Mouse (Mus musculus) lung, postnatal 36 days (tissue): ENCODE measurements around the gene Magi2.
A peak's percentile ranks its signal among the peaks of the same experiment; 100 is the strongest.
"Not testable (repeated sequence)": the region's sequence is repeated elsewhere in the genome, so short reads cannot be mapped to it uniquely, and the experiment has no call there.

Source experiments
- DNase-seq: peaks from one replicate; pipeline ENCODE4 v3.0.0; 2022; ENCODE audit warnings: mixed read lengths

Gene Magi2

DNA sequence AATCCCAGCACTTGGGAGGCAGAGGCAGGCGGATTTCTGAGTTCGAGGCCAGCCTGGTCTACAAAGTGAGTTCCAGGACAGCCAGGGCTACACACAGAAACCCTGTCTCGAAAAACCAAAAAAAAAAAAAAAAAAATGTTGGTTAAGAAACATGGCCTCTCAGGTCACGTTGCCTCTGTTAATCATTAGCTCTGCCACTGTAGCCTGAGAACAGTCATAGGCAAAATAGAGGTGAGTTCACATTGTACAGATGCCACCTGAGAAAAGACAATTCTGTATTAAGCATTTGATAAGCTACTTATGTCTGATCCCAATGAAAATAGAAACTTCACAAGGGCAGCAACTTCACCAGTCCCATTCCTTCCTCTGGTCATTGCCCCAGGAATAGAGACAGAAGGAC, 1496.4 kb downstream of the Magi2 start:
- DNase-seq = not testable (repeated sequence)

- peak; percentile 15 for DNase-seq
These were observed 1512.0 kb downstream of the Magi2 start for GRCm38 (mm10) chr5:20738795-20739194.

GRCm38 (mm10) chr5:20741193-20741592, 1514.4 kb downstream of the Magi2 start:
- DNase-seq = no peak

DNA sequence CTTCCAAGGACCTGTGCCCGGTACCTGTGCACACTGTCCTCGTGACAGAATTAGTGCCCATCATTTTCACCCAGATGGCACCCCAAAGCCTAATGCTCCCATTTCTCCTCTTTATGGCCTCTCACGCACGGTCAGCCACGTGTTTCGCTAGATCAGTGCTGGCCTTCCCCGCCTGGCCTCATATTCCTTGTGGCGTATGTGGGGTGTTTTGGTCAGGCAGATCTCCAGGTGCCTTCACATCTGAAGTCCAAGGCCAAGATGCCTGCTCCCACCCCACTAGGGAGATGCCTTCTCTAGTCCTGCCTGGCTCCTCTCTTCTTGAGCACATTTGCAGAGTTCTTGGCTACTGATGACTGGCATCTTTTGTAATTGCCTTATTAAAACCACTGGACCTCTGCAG, 1515.1 kb downstream of the Magi2 start:
- DNase-seq = no peak

GRCm38 (mm10) chr5:20748142-20748541, 1521.3 kb downstream of the Magi2 start:
- no peak for DNase-seq

DNA sequence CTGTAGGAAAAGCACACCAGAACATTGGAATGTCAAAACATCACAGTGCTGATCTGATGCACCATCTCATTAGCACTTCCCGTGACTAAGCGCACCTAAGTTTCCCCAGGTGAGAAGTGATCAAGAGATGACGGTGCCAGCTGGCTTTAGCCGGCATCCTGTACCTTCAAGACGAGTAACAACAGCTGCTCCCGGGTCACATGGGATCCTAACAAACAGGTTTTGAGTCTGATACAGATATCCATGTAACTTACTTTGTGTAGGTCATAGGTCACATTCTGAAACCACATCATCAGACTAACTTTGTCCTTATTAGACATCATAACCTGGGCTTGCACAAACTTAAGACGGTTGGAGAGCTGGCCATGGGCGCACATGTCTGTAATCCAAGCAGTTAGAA, 1522.0 kb downstream of the Magi2 start:
- DNase-seq = no peak

DNA sequence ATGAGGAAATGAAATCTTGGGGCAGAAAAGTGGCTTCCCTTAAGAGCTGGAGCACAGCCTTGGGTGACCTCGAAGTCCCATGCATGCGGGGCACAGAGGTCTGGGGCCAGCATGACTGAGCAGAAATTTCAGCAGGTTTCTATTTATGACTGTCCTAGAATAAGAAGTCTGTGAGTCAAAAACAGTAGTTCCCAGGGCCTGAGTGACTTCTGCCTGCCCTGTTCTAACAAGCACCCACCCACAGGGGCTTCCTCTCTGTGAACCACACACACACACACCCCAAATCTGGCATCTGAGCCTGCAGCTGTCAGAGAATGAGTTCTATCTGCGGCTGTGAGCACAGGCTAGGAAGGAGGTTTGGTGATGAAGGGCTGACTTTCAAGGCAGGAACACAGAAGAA, 1522.7 kb downstream of the Magi2 start:
- DNase-seq = no peak

- no peak for DNase-seq
These were observed 1524.2 kb downstream of the Magi2 start for GRCm38 (mm10) chr5:20751000-20751399.

DNA sequence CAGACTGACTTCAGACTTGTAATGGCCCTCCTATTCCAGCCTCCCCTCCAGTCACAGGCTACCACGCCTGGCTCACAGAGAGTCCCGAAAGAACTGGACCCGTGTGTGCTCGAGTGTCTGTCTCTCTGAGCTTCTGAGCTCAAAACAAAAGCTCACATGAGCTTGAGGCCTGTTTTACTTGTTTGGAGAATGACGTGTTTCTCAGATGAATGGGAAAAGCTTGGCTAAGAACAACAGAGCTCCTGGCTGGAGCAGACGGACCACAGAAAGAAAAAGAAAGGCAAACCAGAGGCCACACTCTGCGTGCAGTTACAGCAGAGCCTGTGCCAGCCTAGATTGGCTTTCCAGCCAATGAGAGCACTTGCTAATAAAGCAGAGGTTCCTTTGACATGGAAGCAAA, 1524.9 kb downstream of the Magi2 start:
- DNase-seq = peak; percentile 38

- peak; percentile 24 for DNase-seq
These were observed 1526.3 kb downstream of the Magi2 start for GRCm38 (mm10) chr5:20753096-20753495.

GRCm38 (mm10) chr5:20753963-20754362, 1527.1 kb downstream of the Magi2 start:
- no peak for DNase-seq
